Mouse (Mus musculus) bone marrow macrophage, adult 2 months (primary cell): ENCODE measurements around the gene Hist1h2ah.

Experiments
- CTCF ChIP-seq: IDR thresholded peaks from 2 replicates; pipeline ENCODE4 v1.5.1; 2012; ENCODE audit warnings: low read depth, mild to moderate bottlenecking, low read length, moderate library complexity
- POLR2A ChIP-seq: IDR thresholded peaks from 2 replicates; pipeline ENCODE4 v1.6.1; 2012; ENCODE audit warnings: mild to moderate bottlenecking, low read depth, low read length, borderline replicate concordance

DNA sequence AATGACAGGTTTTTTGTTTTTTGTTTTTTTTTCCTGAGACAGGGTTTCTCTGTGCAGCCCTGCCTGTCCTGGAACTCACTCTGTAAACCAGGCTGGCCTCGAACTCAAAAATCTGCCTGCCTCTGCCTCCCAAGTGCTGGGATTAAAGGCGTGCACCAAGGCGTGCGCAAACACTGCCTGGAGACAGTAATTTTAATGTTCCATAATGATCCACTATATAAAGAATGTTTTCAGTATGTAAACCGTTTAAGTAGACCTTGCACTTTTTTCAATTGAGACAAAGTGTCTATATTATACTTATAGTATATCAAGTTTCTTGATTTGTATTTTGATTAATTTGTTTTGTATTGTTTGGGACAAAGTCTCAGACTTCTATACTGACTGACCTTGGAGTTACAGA lies 4.0 kb upstream of the Hist1h2ah start:
- no peak for TF ChIP-seq POLR2A
- TF ChIP-seq CTCF, result no peak
